Mouse (Mus musculus) limb, embryonic 15.5 days (tissue): ENCODE results near the gene Slc25a51. TPM values are rescaled to one million over a fixed set of nuclear protein-coding genes. Genes with fewer than 3 reads are reported as not detected.
A peak's percentile ranks its signal among the peaks of the same experiment; 100 is the strongest.

Source experiments
- ATAC-seq: fragments of 200-750 bp; cut with Nextera tagmentation; 2 replicates; pipeline ENCODE4 v1.8.0; 2017; ENCODE audit warnings: low read depth, moderate TSS enrichment; ENCODE audit not compliant: insufficient number of reproducible peaks, low FRiP score, low TSS enrichment
- H3K27ac ChIP-seq: fragments of 300-500 bp; sonication (generic); 2 replicates; pipeline ENCODE4 v1.5.1; 2015; ENCODE audit warnings: moderate library complexity, mild to moderate bottlenecking, inconsistent platforms
- H3K27me3 ChIP-seq: fragments of 300-500 bp; sonication (generic); 2 replicates; pipeline ENCODE4 v1.6.1; 2015; ENCODE audit warnings: inconsistent platforms
- H3K36me3 ChIP-seq: fragments of 300-500 bp; sonication (generic); 2 replicates; pipeline ENCODE4 v1.6.1; 2015; ENCODE audit warnings: inconsistent platforms
- H3K4me1 ChIP-seq: fragments of 300-500 bp; sonication (generic); 2 replicates; pipeline ENCODE4 v1.6.1; 2015; ENCODE audit warnings: inconsistent platforms
- H3K4me2 ChIP-seq: fragments of 300-500 bp; sonication (generic); 2 replicates; pipeline ENCODE4 v1.6.1; 2015; ENCODE audit warnings: mild to moderate bottlenecking, inconsistent platforms
- H3K4me3 ChIP-seq: fragments of 300-500 bp; sonication (generic); 2 replicates; pipeline ENCODE4 v1.5.1; 2015; ENCODE audit warnings: mild to moderate bottlenecking, inconsistent platforms
- H3K9ac ChIP-seq: fragments of 300-500 bp; sonication (generic); 2 replicates; pipeline ENCODE4 v1.6.1; 2015; ENCODE audit warnings: inconsistent platforms
- H3K9me3 ChIP-seq: fragments of 300-500 bp; sonication (generic); 2 replicates; pipeline ENCODE4 v1.6.1; 2016; ENCODE audit warnings: inconsistent platforms
- WGBS: fragments of 180-500 bp; shearing (Covaris S2); methylation state at CpG from one replicate; pipeline ENCODE4 v1.1.7; 2015; 5-methylcytosine and 5-hydroxymethylcytosine counted together
- polyA plus RNA-seq: library from polyadenylated mRNA; unstranded; fragments of >200 nt; fragmentation: Nextera tagmentation; extraction: Ambion mirVana; gene quantifications from 2 replicates; pipeline ENCODE4 v1.2.1, GENCODE M21; 2015

Gene Slc25a51
- polyA plus RNA-seq, 1 experiment from 2014 or later, result 61.8 TPM

GRCm38 (mm10) chr4:45422640-45423039 lies 14.1 kb upstream of the Slc25a51 start:
- Histone ChIP-seq H3K9me3 (no peaks in the 10 kb centered on the region), H3K4me2 (no peak overlapping the region), H3K4me3 (no peak overlapping the region), H3K9ac (no peak overlapping the region), H3K27ac (no peak overlapping the region), H3K27me3 (no peaks in the 10 kb centered on the region), H3K4me1 (peaks cover 18% of the 10 kb centered on the region), H3K36me3 (no peaks in the 10 kb centered on the region)
- 90% methylated on average over 10 of the region's 10 CpGs for WGBS
- no peak for ATAC-seq

GRCm38 (mm10) chr4:45421519-45422260 lies 13.1 kb upstream of the Slc25a51 start:
- Histone ChIP-seq H3K9me3 (no peaks in the 10 kb centered on the region), H3K9ac (no peak overlapping the region), H3K4me3 (no peak overlapping the region), H3K27me3 (no peaks in the 10 kb centered on the region), H3K36me3 (no peaks in the 10 kb centered on the region), H3K4me1 (peaks cover 18% of the 10 kb centered on the region), H3K27ac (peak overlapping the region; percentile 54; the same call in 1 of the 2 replicates), H3K4me2 (no peak overlapping the region)
- ATAC-seq, result no peak
- WGBS, result 67% methylated on average over 11 of the region's 11 CpGs

- no peak overlapping the region for H3K4me2 ChIP-seq
- no peaks in the 10 kb centered on the region for H3K27me3 ChIP-seq
- H3K4me3 ChIP-seq, result no peak overlapping the region
- no peak overlapping the region for H3K27ac ChIP-seq
- H3K36me3 ChIP-seq, result no peaks in the 10 kb centered on the region
- H3K9ac ChIP-seq, result no peak overlapping the region
- H3K4me1 ChIP-seq, result peaks cover 18% of the 10 kb centered on the region
- H3K9me3 ChIP-seq, result no peaks in the 10 kb centered on the region
- whole genome bisulfite sequencing, result 63% methylated on average over 3 of the region's 3 CpGs
- ATAC-seq, result no peak
These were observed 12.2 kb upstream of the Slc25a51 start for GRCm38 (mm10) chr4:45420733-45421132.

- 78% methylated on average over 4 of the region's 4 CpGs for WGBS
- H3K9ac ChIP-seq, result no peak overlapping the region
These were observed 10.5 kb upstream of the Slc25a51 start for GRCm38 (mm10) chr4:45419051-45419450.

GRCm38 (mm10) chr4:45418229-45418950 lies 9.8 kb upstream of the Slc25a51 start:
- 26% methylated on average over 10 of the region's 11 CpGs for WGBS
- H3K4me3 ChIP-seq, result no peak overlapping the region
- H3K4me2 ChIP-seq, result peak overlapping the region; percentile 27; the same call in 1 of the 2 replicates
- peaks cover 14% of the 10 kb centered on the region for H3K4me1 ChIP-seq
- no peaks in the 10 kb centered on the region for H3K9me3 ChIP-seq
- H3K27ac ChIP-seq, result no peak overlapping the region
- no peak overlapping the region for H3K9ac ChIP-seq
- H3K36me3 ChIP-seq, result no peaks in the 10 kb centered on the region
- H3K27me3 ChIP-seq, result no peaks in the 10 kb centered on the region
- no peak for ATAC-seq

More at GRCm38 (mm10) chr4:45419051-45419450, 10.5 kb upstream of the Slc25a51 start:
- Histone ChIP-seq H3K9me3 (no peaks in the 10 kb centered on the region), H3K27me3 (no peaks in the 10 kb centered on the region), H3K4me1 (peaks cover 18% of the 10 kb centered on the region), H3K36me3 (no peaks in the 10 kb centered on the region), H3K4me3 (no peak overlapping the region), H3K4me2 (no peak overlapping the region), H3K27ac (no peak overlapping the region)
- no peak for ATAC-seq

- peaks cover 9% of the 10 kb centered on the region for H3K4me1 ChIP-seq
- H3K4me3 ChIP-seq, result no peak overlapping the region
- no peaks in the 10 kb centered on the region for H3K27me3 ChIP-seq
- 65% methylated on average over 7 of the region's 7 CpGs for WGBS
- no peak overlapping the region for H3K27ac ChIP-seq
- ATAC-seq, result no peak
- H3K9ac ChIP-seq, result no peak overlapping the region
- H3K36me3 ChIP-seq, result no peaks in the 10 kb centered on the region
- no peak overlapping the region for H3K4me2 ChIP-seq
- no peaks in the 10 kb centered on the region for H3K9me3 ChIP-seq
These were observed 7.7 kb upstream of the Slc25a51 start for GRCm38 (mm10) chr4:45416314-45416713.

- Histone ChIP-seq H3K27me3 (no peaks in the 10 kb centered on the region), H3K9me3 (no peaks in the 10 kb centered on the region), H3K27ac (no peak overlapping the region), H3K36me3 (no peaks in the 10 kb centered on the region), H3K4me2 (no peak overlapping the region), H3K9ac (no peak overlapping the region), H3K4me3 (no peak overlapping the region), H3K4me1 (peaks cover 12% of the 10 kb centered on the region)
- WGBS, result 78% methylated on average over 9 of the region's 9 CpGs
- no peak for ATAC-seq
These were observed 5.2 kb upstream of the Slc25a51 start for GRCm38 (mm10) chr4:45413674-45414338.

- H3K9me3 ChIP-seq, result no peaks in the 10 kb centered on the region
- ATAC-seq, result no peak
- no peak overlapping the region for H3K9ac ChIP-seq
- peaks cover 7% of the 10 kb centered on the region for H3K4me1 ChIP-seq
- 72% methylated on average over 16 of the region's 16 CpGs for WGBS
- no peaks in the 10 kb centered on the region for H3K27me3 ChIP-seq
- H3K4me2 ChIP-seq, result no peak overlapping the region
- H3K36me3 ChIP-seq, result no peaks in the 10 kb centered on the region
- H3K27ac ChIP-seq, result no peak overlapping the region
- no peak overlapping the region for H3K4me3 ChIP-seq
These were observed 4.0 kb upstream of the Slc25a51 start for GRCm38 (mm10) chr4:45412433-45413192.

- no peak overlapping the region for H3K4me2 ChIP-seq
- H3K9ac ChIP-seq, result no peak overlapping the region
- H3K4me3 ChIP-seq, result no peak overlapping the region
- H3K27me3 ChIP-seq, result no peaks in the 10 kb centered on the region
- 87% methylated on average over 8 of the region's 8 CpGs for WGBS
- no peaks in the 10 kb centered on the region for H3K36me3 ChIP-seq
- H3K4me1 ChIP-seq, result peaks cover 19% of the 10 kb centered on the region
- no peak overlapping the region for H3K27ac ChIP-seq
- no peak for ATAC-seq
- H3K9me3 ChIP-seq, result no peaks in the 10 kb centered on the region
These were observed 2.7 kb upstream of the Slc25a51 start for GRCm38 (mm10) chr4:45411181-45411790.

GRCm38 (mm10) chr4:45409270-45409669 lies 704 bp upstream of the Slc25a51 start:
- no peak for ATAC-seq
- peaks cover 23% of the 10 kb centered on the region for H3K4me1 ChIP-seq
- WGBS, result 2% methylated on average over 10 of the region's 10 CpGs

GRCm38 (mm10) chr4:45407703-45408334 lies 747 bp downstream of the Slc25a51 start:
- Histone ChIP-seq H3K4me3 (peak overlapping the region; percentile 98), H3K27ac (peak overlapping the region; percentile 96), H3K9ac (peak overlapping the region; percentile 94), H3K9me3 (no peaks in the 10 kb centered on the region), H3K36me3 (peaks cover 18% of the 10 kb centered on the region), H3K4me2 (peak overlapping the region; percentile 81), H3K4me1 (peaks cover 23% of the 10 kb centered on the region), H3K27me3 (no peaks in the 10 kb centered on the region)
- ATAC-seq, result no peak
- WGBS, result 1% methylated on average over 19 of the region's 19 CpGs

More at GRCm38 (mm10) chr4:45409270-45409669, 704 bp upstream of the Slc25a51 start:
- Histone ChIP-seq H3K4me3 (peak overlapping the region; percentile 98), H3K27ac (peak overlapping the region; percentile 96), H3K4me2 (peak overlapping the region; percentile 81), H3K9me3 (no peaks in the 10 kb centered on the region), H3K9ac (peak overlapping the region; percentile 94), H3K36me3 (peaks cover 3% of the 10 kb centered on the region), H3K27me3 (no peaks in the 10 kb centered on the region)
